ENCODE assay signal across 8 mouse cellular contexts in genomic region chr17:88597222-88598055, GRCm38 (mm10). TPM values are rescaled to one million over a fixed set of nuclear protein-coding genes. Genes with fewer than 3 reads are reported as not detected.
DNase-seq lines count a peak whose midpoint lies in the region; ATAC-seq lines count a peak whose summit lies in the region.

TSS of gene Ston1 (plus strand) at chr17:88597684.

- 0 out of 2 replicates have a peak within 1 kb of the TSS, but pooled peaks have one; percentile 24 for H3K27ac ChIP-seq in liver, embryonic 15.5 days (replicated peaks)
- peak within 1 kb of the TSS; percentile 77 for H3K27ac ChIP-seq in neural tube, embryonic 15.5 days (replicated peaks)

- H3K9me3 ChIP-seq in liver, embryonic 15.5 days (replicated peaks) = no peaks in the 10 kb centered on the region
- no peaks in the 10 kb centered on the region for H3K9me3 ChIP-seq in neural tube, embryonic 15.5 days (replicated peaks)

- peak within 1 kb of the TSS; percentile 55 for H3K4me3 ChIP-seq in liver, embryonic 15.5 days (replicated peaks)
- H3K4me3 ChIP-seq in neural tube, embryonic 15.5 days (replicated peaks) = peak within 1 kb of the TSS; percentile 49

- H3K9ac ChIP-seq in liver, embryonic 15.5 days = peak within 1 kb of the TSS; percentile 23; the same call in 1 of the 2 replicates
- H3K9ac ChIP-seq in neural tube, embryonic 15.5 days (replicated peaks) = peak within 1 kb of the TSS; percentile 59

- H3K4me1 ChIP-seq in liver, embryonic 15.5 days (replicated peaks) = peaks cover 6% of the 10 kb centered on the region
- peaks cover 28% of the 10 kb centered on the region for H3K4me1 ChIP-seq in neural tube, embryonic 15.5 days

- peak; percentile 55 for DNase-seq in CD4-positive, CD25-positive, alpha-beta regulatory T cell, adult 2 months (ENCODE audit: low read depth, low spot score)
- peak; percentile 92 for DNase-seq in ZHBTc4 (ENCODE audit: low read depth, low spot score)
- peak; percentile 91 for DNase-seq in embryo, embryonic 10.5 days (ENCODE audit: low spot score)
- DNase-seq in heart, adult 18-20 months = peak; percentile 83 to 88
- peak; percentile 70 for DNase-seq in kidney, adult 11 months
- DNase-seq in B cell, adult 2 months = no peak

- H3K36me3 ChIP-seq in liver, embryonic 15.5 days (replicated peaks) = no peaks in the 10 kb centered on the region
- no peaks in the 10 kb centered on the region for H3K36me3 ChIP-seq in neural tube, embryonic 15.5 days

- peak within 1 kb of the TSS; percentile 68 for H3K4me2 ChIP-seq in liver, embryonic 15.5 days
- H3K4me2 ChIP-seq in neural tube, embryonic 15.5 days = peak within 1 kb of the TSS; percentile 88

- peak; percentile 76 for ATAC-seq in liver, embryonic 15.5 days (ENCODE audit: insufficient read depth)
- ATAC-seq in neural tube, embryonic 15.5 days (ENCODE audit: low FRiP score) = peak; percentile 86

- under 1% methylated on average over 41 of the region's 41 CpGs for WGBS in liver, embryonic 15.5 days (ENCODE audit: insufficient replicate concordance)
- WGBS in neural tube, embryonic 15.5 days = under 1% methylated on average over 41 of the region's 41 CpGs

- peaks cover 6% of the 10 kb centered on the region for H3K27me3 ChIP-seq in liver, embryonic 15.5 days
- H3K27me3 ChIP-seq in neural tube, embryonic 15.5 days (replicated peaks) = no peaks in the 10 kb centered on the region

RNA-seq across cellular contexts. Expression of gene Ston1, which starts in this region (rescaled TPM):
- 10 to 100 TPM; 19.3 to 20.6 TPM for total RNA-seq in heart, adult 18-20 months (2021)
- polyA plus RNA-seq in liver, embryonic 15.5 days (2015; fragmentation: Nextera tagmentation; extraction: Ambion mirVana) = 0.77 and 0.96 TPM in 2 replicates
- polyA plus RNA-seq in neural tube, embryonic 15.5 days (2015; fragmentation: Nextera tagmentation; extraction: Ambion mirVana) = 1.0 and 2.6 TPM in 2 replicates

Comparison
In these comparisons a context has a peak if more than half of its experiments do, and no peak if none do; other contexts are left out.
1. Peak in ATAC-seq, H3K4me3 ChIP-seq, H3K27ac ChIP-seq, H3K9ac ChIP-seq and H3K4me2 ChIP-seq in liver, embryonic 15.5 days; RNA of the gene not detected or under 1 TPM.
2. DNase-seq: peak in CD4-positive, CD25-positive, alpha-beta regulatory T cell, adult 2 months (single experiment), ZHBTc4 (single experiment), embryo, embryonic 10.5 days (single experiment), heart, adult 18-20 months (2 of 2) and kidney, adult 11 months (single experiment); none in B cell, adult 2 months (0 of 2).